Mouse (Mus musculus): ENCODE measurements at regions not wholly inside any gene's neighbourhood (a gene's known extent, or its start where the extent isn't known, plus 50 kb on each side); places are given as distances from the start of the nearest gene placed in this dataset.

GRCm38 (mm10) chr6:44092336-44092735, 426.3 kb upstream of the Tpk1 start:
- peak in 1 of 2 experiments; percentile 24 for DNase-seq (ENCODE audit: low spot score in 2 of 2)

- DNase-seq (ENCODE audit: low spot score in 2 of 2): no peak
These were observed 416.0 kb upstream of the Tpk1 start for GRCm38 (mm10) chr6:44081922-44082552.

GRCm38 (mm10) chr6:44073124-44073523, 407.0 kb upstream of the Tpk1 start:
- DNase-seq (ENCODE audit: low spot score in 2 of 2): peak in 1 of 2 experiments; percentile 18

- DNase-seq (ENCODE audit: low spot score in 2 of 2): peak in 1 of 2 experiments; percentile 28
These were observed 401.8 kb upstream of the Tpk1 start for GRCm38 (mm10) chr6:44067841-44068240.

All from frontal cortex, postnatal 36 days (tissue).